Mouse (Mus musculus) hindbrain, embryonic 11.5 days (tissue): ENCODE results near the gene Asf1b. TPM values are rescaled to one million over a fixed set of nuclear protein-coding genes. Genes with fewer than 3 reads are reported as not detected.

Experiments used
- ATAC-seq: fragments of 200-750 bp; cut with Nextera tagmentation; 2 replicates; pipeline ENCODE4 v1.8.0; 2017; ENCODE audit warnings: mild to moderate bottlenecking, moderate TSS enrichment, moderate library complexity; ENCODE audit not compliant: low FRiP score
- DNase-seq: peaks from one replicate; pipeline ENCODE4 v3.0.0-alpha.2; 2015; ENCODE audit warnings: low spot score
- H3K27ac ChIP-seq: fragments of 300-500 bp; sonication (generic); 2 replicates; pipeline ENCODE4 v1.5.1; 2014; ENCODE audit warnings: mild to moderate bottlenecking, low read depth, low read length
- H3K27me3 ChIP-seq: fragments of 300-500 bp; sonication (generic); 2 replicates; pipeline ENCODE4 v1.6.1; 2014; ENCODE audit warnings: mild to moderate bottlenecking, low read length, moderate library complexity, mixed read lengths; ENCODE audit not compliant: control insufficient read depth, insufficient read depth
- H3K36me3 ChIP-seq: fragments of 300-500 bp; sonication (generic); 2 replicates; pipeline ENCODE4 v1.6.1; 2014; ENCODE audit warnings: mild to moderate bottlenecking, low read length, moderate library complexity, mixed read lengths; ENCODE audit not compliant: control insufficient read depth, insufficient read depth
- H3K4me1 ChIP-seq: fragments of 300-500 bp; sonication (generic); replicated peaks from 2 replicates; pipeline ENCODE4 v1.6.1; 2014; ENCODE audit warnings: low read length, mixed read lengths; ENCODE audit not compliant: control insufficient read depth, insufficient read depth
- H3K4me2 ChIP-seq: fragments of 300-500 bp; sonication (generic); replicated peaks from 2 replicates; pipeline ENCODE4 v1.6.1; 2014; ENCODE audit warnings: mild to moderate bottlenecking, low read depth, low read length
- H3K4me3 ChIP-seq: fragments of 300-500 bp; sonication (generic); 2 replicates; pipeline ENCODE4 v1.5.1; 2014; ENCODE audit warnings: low read depth, low read length
- H3K9ac ChIP-seq: fragments of 300-500 bp; sonication (generic); 2 replicates; pipeline ENCODE4 v1.6.1; 2014; ENCODE audit warnings: low read depth, low read length
- H3K9me3 ChIP-seq: fragments of 300-500 bp; sonication (generic); 2 replicates; pipeline ENCODE4 v1.6.1; 2016; ENCODE audit warnings: low read length; ENCODE audit not compliant: control insufficient read depth
- WGBS: fragments of 180-500 bp; shearing (Covaris S2); extraction: QIAGEN DNeasy Blood & Tissue Kit; methylation state at CpG from one replicate; pipeline ENCODE4 v1.1.7; 2014; 5-methylcytosine and 5-hydroxymethylcytosine counted together
- polyA plus RNA-seq: library from polyadenylated mRNA; unstranded; fragments of >200 nt; fragmentation: Nextera tagmentation; extraction: Ambion mirVana; gene quantifications from 2 replicates; pipeline ENCODE4 v1.2.1, GENCODE M21; 2014

Asf1b gene
- polyA plus RNA-seq, 1 experiment from 2014 or later: 79.5 TPM

- no peaks in the 10 kb centered on the region for H3K27me3 ChIP-seq
- no peak for ATAC-seq
- no peak overlapping the region for H3K9ac ChIP-seq
- no peak overlapping the region for H3K4me3 ChIP-seq
- H3K27ac ChIP-seq: no peak overlapping the region
- no peak overlapping the region for H3K4me2 ChIP-seq
- H3K36me3 ChIP-seq: 0 out of 2 replicates have a peak, but pooled peaks cover 5% of the 10 kb centered on the region
- peaks cover 4% of the 10 kb centered on the region for H3K4me1 ChIP-seq
- DNase-seq: no peak
- WGBS: 87% methylated on average over 3 of the region's 3 CpGs
- no peaks in the 10 kb centered on the region for H3K9me3 ChIP-seq
Observed at GRCm38 (mm10) chr8:83994030-83994429, 38.7 kb downstream of the Asf1b start.

- no peak overlapping the region; the same call in 1 of the 2 replicates for H3K4me3 ChIP-seq
- peaks cover 10% of the 10 kb centered on the region; the same call in 1 of the 2 replicates for H3K36me3 ChIP-seq
- H3K4me2 ChIP-seq: peak overlapping the region; percentile 80
- no peaks in the 10 kb centered on the region for H3K9me3 ChIP-seq
- ATAC-seq (peak; percentile 18; the same call in 1 of the 2 replicates), DNase-seq (no peak)
- peaks cover 13% of the 10 kb centered on the region for H3K27me3 ChIP-seq
- H3K9ac ChIP-seq: no peak overlapping the region
- 12% methylated on average over 12 of the region's 12 CpGs for WGBS
- no peak overlapping the region for H3K27ac ChIP-seq
- peaks cover 9% of the 10 kb centered on the region for H3K4me1 ChIP-seq
Observed at GRCm38 (mm10) chr8:83995973-83996372, 40.7 kb downstream of the Asf1b start.

GRCm38 (mm10) chr8:83996567-83997505 is 41.5 kb downstream of the Asf1b start:
- Histone ChIP-seq H3K9ac (peak overlapping the region; percentile 85), H3K4me2 (peak overlapping the region; percentile 80), H3K27me3 (peaks cover 21% of the 10 kb centered on the region), H3K4me1 (peaks cover 14% of the 10 kb centered on the region), H3K36me3 (peaks cover 5% of the 10 kb centered on the region; the same call in 1 of the 2 replicates), H3K27ac (peak overlapping the region; percentile 97), H3K9me3 (no peaks in the 10 kb centered on the region), H3K4me3 (peak overlapping the region; percentile 70)
- ATAC-seq (peak; percentile 85), DNase-seq (peak; percentile 85)
- 0% methylated on average over 32 of the region's 103 CpGs for WGBS

GRCm38 (mm10) chr8:83997511-83998141 is 42.3 kb downstream of the Asf1b start, which contains the start of gene Samd1:
Gene Samd1, plus strand, starts transcription at chr8:83997672.
- peak; percentile 75 for DNase-seq
- Histone ChIP-seq H3K36me3 (peaks cover 5% of the 10 kb centered on the region; the same call in 1 of the 2 replicates), H3K9me3 (no peaks in the 10 kb centered on the region), H3K27me3 (peaks cover 27% of the 10 kb centered on the region), H3K4me1 (peaks cover 14% of the 10 kb centered on the region), H3K27ac (peak within 1 kb of the TSS; percentile 97), H3K4me2 (peak within 1 kb of the TSS; percentile 84), H3K9ac (peak within 1 kb of the TSS; percentile 85), H3K4me3 (peak within 1 kb of the TSS; percentile 70)
- ATAC-seq: no peak
- WGBS: under 1% methylated on average over 49 of the region's 112 CpGs

- DNase-seq (peak; percentile 82), ATAC-seq (peak; percentile 31; the same call in 1 of the 2 replicates)
- peak overlapping the region; percentile 70 for H3K4me3 ChIP-seq
- H3K27me3 ChIP-seq: peaks cover 27% of the 10 kb centered on the region
- H3K27ac ChIP-seq: peak overlapping the region; percentile 79
- H3K9ac ChIP-seq: peak overlapping the region; percentile 67
- H3K36me3 ChIP-seq: peaks cover 5% of the 10 kb centered on the region; the same call in 1 of the 2 replicates
- no peaks in the 10 kb centered on the region for H3K9me3 ChIP-seq
- H3K4me2 ChIP-seq: peak overlapping the region; percentile 84
- WGBS: 1% methylated on average over 53 of the region's 92 CpGs
- H3K4me1 ChIP-seq: peaks cover 14% of the 10 kb centered on the region
Observed at GRCm38 (mm10) chr8:83998231-83999056, 43.1 kb downstream of the Asf1b start.

- Histone ChIP-seq H3K9ac (peak overlapping the region; percentile 67), H3K4me3 (peak overlapping the region; percentile 70), H3K36me3 (peaks cover 5% of the 10 kb centered on the region; the same call in 1 of the 2 replicates), H3K27ac (no peak overlapping the region), H3K9me3 (no peaks in the 10 kb centered on the region), H3K27me3 (peaks cover 27% of the 10 kb centered on the region), H3K4me1 (peaks cover 15% of the 10 kb centered on the region), H3K4me2 (peak overlapping the region; percentile 84)
- WGBS: 66% methylated on average over 16 of the region's 16 CpGs
- DNase-seq: no peak
- no peak for ATAC-seq
Observed at GRCm38 (mm10) chr8:83999057-83999705, 43.9 kb downstream of the Asf1b start.

GRCm38 (mm10) chr8:83999825-84000224 is 44.5 kb downstream of the Asf1b start:
- Histone ChIP-seq H3K4me2 (no peak overlapping the region), H3K27me3 (peaks cover 27% of the 10 kb centered on the region), H3K36me3 (peaks cover 5% of the 10 kb centered on the region; the same call in 1 of the 2 replicates), H3K27ac (no peak overlapping the region), H3K4me1 (peaks cover 18% of the 10 kb centered on the region), H3K9me3 (no peaks in the 10 kb centered on the region), H3K9ac (0 out of 2 replicates have a peak overlapping the region, but pooled peaks have one; percentile 27), H3K4me3 (no peak overlapping the region)
- WGBS: 82% methylated on average over 2 of the region's 2 CpGs
- ATAC-seq (no peak), DNase-seq (no peak)
